Mouse (Mus musculus): Measurements from ENCODE around the gene Gm7735. TPM values are rescaled to one million over a fixed set of nuclear protein-coding genes. Genes with fewer than 3 reads are reported as not detected.
"Not testable (repeated sequence)": the region's sequence is repeated elsewhere in the genome, so short reads cannot be mapped to it uniquely, and the experiment has no call there.

Gene Gm7735
- not detected for total RNA-seq (2021)

- not testable (repeated sequence) for DNase-seq (ENCODE audit: low spot score in 2 of 2)
Observed at GRCm38 (mm10) chr16:89169190-89169589, at the start of gene Gm7735. Gene Gm7735 (plus strand): TSS chr16:89169490.

DNA sequence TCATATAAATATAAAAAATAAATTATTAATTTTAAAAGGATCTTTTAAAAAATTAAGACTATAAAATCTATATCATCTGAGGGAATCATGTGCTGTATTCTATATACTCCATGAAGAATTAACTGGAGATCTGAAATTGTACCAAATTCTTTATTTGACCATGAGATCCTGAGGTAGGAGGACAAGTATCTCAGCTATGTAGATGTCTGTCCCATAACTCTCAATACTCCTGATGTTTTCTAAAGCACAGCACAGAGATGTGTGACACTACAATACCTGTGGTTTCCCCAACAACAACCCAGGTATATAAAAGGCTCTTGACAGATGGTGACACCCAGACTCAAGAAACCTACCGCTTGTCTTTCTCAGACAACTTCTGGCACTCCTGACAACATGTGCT, 28.7 kb upstream of the Gm7735 start, which contains the start of gene Gm6358:
Gene Gm6358, plus strand, starts transcription at position 301 of the 400 bp plus-strand sequence.
- intact Hi-C loops (cut with DNase I) = no loop called here
- no peak for DNase-seq (ENCODE audit: low spot score in 2 of 2)

More at GRCm38 (mm10) chr16:89169190-89169589, at the start of gene Gm7735:
- intact Hi-C loops (cut with DNase I) = not testable (repeated sequence)

DNA sequence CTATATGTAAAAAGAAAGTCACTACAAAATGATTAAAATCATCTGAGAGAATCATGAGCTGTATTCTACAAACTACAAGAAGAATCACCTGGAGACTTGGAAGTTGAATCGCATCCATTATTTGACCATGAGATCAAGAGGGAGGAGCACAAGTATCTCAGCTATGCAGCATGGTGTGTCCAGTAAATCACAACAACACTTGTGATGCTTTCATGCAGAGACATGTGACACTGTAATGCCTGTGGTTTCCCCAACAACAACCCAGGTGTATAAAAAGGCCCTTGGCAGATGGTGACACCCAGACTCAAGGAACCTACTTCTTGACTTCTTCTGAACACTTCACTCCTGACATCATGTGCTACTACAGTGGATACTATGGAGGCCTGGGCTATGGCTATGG, 18.5 kb upstream of the Gm7735 start, which contains the start of gene Gm10061:
Gene Gm10061, plus strand, starts transcription at position 301 of the 400 bp plus-strand sequence.
- no peak for DNase-seq (ENCODE audit: low spot score in 2 of 2)
- intact Hi-C loops (cut with DNase I) = no loop called here

- no peak for DNase-seq (ENCODE audit: low spot score in 2 of 2)
- intact Hi-C loops (cut with DNase I) = no loop called here
Observed at GRCm38 (mm10) chr16:89157652-89158051, 11.6 kb upstream of the Gm7735 start, which contains the start of gene Gm9789. Gene Gm9789 (plus strand): TSS chr16:89157952.

DNA sequence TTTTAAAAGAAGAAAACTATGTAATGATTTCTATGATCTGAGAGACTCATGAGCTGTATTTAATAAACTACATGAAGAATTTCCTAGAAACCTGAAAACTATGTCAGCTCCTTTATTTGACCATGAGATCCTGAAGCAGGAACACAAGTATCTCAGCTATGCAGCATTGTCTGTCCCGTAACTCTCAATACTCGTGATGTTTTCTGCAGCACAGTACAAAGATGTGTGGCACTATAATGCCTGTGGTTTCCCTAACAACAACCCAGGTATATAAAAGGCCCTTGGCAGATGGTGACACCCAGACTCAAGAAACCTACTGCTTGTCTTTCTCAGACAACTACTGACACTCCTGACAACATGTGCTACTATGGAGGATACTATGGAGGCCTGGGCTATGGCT, 5.1 kb downstream of the Gm7735 start, which contains the start of gene 1110057P08Rik:
Gene 1110057P08Rik, plus strand, starts transcription at position 301 of the 400 bp plus-strand sequence.
- no peak for DNase-seq (ENCODE audit: low spot score in 2 of 2)
- intact Hi-C loops (cut with DNase I) = no loop called here

DNA sequence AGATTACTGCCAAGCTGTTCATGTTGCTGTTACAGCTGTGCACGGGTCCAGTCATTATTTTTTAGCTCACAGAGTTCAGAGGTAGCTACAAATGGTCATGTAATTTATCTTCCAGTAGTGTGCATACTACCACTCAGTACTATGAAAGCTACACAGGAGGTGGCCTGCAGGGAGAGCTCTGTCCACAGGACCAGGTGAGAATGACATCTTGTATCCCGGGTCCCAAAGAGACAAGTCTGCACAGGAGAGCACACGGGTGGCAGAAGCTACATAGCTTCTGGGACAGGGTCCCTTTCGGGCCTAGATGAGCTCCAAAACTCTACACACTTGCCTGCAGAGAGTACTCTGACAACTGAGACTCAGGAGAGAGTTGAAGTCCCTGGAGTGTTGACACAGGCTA, 19.3 kb downstream of the Gm7735 start:
- DNase-seq (ENCODE audit: low spot score in 2 of 2) = no peak
- intact Hi-C loops (cut with DNase I) = no loop called here

DNA sequence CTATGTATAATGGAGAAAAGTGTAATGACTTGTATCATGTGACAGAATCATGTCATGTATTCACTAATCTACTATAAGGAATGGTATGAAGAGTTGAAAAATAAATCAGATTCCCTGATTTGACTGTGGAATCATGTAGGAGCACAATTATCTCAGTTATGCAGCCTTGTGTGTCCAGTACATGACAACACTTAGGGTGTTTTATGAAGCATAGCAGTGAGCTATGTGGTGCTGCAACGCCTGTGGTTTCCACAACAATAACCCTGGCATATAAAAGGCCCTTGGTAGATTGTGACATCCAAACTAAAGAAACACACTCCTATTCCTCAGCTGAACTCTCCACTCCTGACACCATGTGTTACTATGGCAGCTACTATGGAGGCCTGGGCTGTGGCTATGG, 36.3 kb downstream of the Gm7735 start, which contains the start of gene Krtap20-2:
Gene Krtap20-2, plus strand, starts transcription at position 301 of the 400 bp plus-strand sequence.
- no peak for DNase-seq (ENCODE audit: low spot score in 2 of 2)
- intact Hi-C loops (cut with DNase I) = no loop called here

Other genes starting within 250 kb of the Gm7735 start
- not detected for gene Krtap19-9b, start 237.2 kb upstream of the Gm7735 start, total RNA-seq (2021)
- gene Krtap16-3, start 206.6 kb upstream of the Gm7735 start, total RNA-seq (2021) = not detected
- gene Krtap22-2, start 158.7 kb upstream of the Gm7735 start, total RNA-seq (2021) = not detected
- not detected for gene Gm10229, start 154.2 kb upstream of the Gm7735 start, total RNA-seq (2021)
- not detected for gene Krtap6-1, start 137.8 kb upstream of the Gm7735 start, total RNA-seq (2021)
- gene Gm10228, start 128.0 kb upstream of the Gm7735 start, total RNA-seq (2021) = not detected
- not detected for gene Krtap6-5, start 121.6 kb upstream of the Gm7735 start, total RNA-seq (2021)
- not detected for gene 1110025L11Rik, start 105.5 kb upstream of the Gm7735 start, total RNA-seq (2021)
- gene Krtap6-3, start 85.5 kb upstream of the Gm7735 start, total RNA-seq (2021) = not detected
- gene Gm6358, start 28.6 kb upstream of the Gm7735 start, total RNA-seq (2021) = not detected
- not detected for gene Gm10061, start 18.4 kb upstream of the Gm7735 start, total RNA-seq (2021)
- gene Gm9789, start 11.5 kb upstream of the Gm7735 start, total RNA-seq (2021) = not detected
- gene 1110057P08Rik, start 5.2 kb downstream of the Gm7735 start, total RNA-seq (2021) = not detected
- gene Krtap20-2, start 36.4 kb downstream of the Gm7735 start, total RNA-seq (2021) = not detected
- gene Krtap21-1, start 234.4 kb downstream of the Gm7735 start, total RNA-seq (2021) = not detected

Data from left cerebral cortex, postnatal 36 days (tissue).